Mouse (Mus musculus): ENCODE measurements around the gene Uba52.

The Uba52 gene

GRCm38 (mm10) chr8:70510228-70510915 is at the start of gene Uba52:
TSS of gene Uba52 (minus strand) at chr8:70510801.
- DNase-seq (ENCODE audit: low spot score): peak; percentile 90

- DNase-seq (ENCODE audit: low spot score): no peak
Observed at GRCm38 (mm10) chr8:70560096-70560495, 49.5 kb upstream of the Uba52 start.

DNA sequence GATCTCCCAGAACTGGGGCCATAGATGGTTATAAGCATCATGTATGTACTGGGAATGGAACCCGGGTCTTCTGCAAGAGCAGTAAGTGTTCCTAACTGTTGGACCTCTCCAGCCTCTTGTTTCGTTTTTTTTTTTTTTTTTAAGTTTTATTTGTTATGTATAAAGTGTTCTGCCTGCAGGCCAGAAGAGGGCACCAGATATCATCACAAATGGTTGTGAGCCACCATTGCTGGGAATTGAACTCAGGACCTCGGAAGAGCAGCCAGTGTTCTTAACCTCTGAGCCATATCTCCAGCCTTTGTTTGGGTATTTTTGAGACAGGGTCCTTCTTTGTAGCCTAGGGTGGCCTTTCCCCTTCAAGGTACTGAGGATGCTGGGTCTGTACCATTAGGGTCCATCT is 48.4 kb upstream of the Uba52 start:
- DNase-seq (ENCODE audit: low spot score): no peak

GRCm38 (mm10) chr8:70558334-70558733 is 47.7 kb upstream of the Uba52 start:
- no peak for DNase-seq (ENCODE audit: low spot score)

DNA sequence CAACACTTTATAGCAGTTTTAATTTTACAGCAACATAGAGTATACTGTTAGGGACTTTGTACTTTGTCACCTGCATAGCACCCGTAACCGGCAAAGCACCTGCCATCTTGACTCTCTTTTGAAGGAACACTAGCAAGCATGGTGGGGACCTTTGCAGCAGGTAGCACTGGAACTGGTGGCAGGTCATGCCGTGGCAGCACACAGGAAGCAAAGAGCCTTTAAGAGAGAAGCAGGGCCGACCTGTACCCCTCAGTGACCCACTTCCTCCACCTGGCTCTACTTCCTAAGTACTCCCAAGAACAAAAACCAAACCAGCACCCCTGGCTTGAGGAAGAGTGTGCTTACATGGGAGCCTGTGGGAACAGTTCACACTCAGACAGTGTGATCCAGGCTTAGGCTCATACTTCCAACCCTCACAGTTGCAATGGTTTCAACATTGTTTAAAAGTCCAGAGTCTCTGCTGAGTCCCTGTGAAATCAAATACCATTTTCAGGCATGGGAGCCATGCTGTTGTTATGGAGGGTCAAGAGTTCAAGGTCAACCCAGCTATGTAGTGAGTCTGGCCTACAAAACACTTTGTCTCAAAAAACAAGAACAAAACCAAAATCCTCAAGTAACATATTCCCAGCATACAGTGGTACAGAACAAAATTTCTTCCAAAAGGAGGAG is 44.6 kb upstream of the Uba52 start:
- no peak for DNase-seq (ENCODE audit: low spot score)

GRCm38 (mm10) chr8:70553740-70554139 is 43.1 kb upstream of the Uba52 start:
- no peak for DNase-seq (ENCODE audit: low spot score)

- no peak for DNase-seq (ENCODE audit: low spot score)
Observed at GRCm38 (mm10) chr8:70552836-70553235, 42.2 kb upstream of the Uba52 start.

DNA sequence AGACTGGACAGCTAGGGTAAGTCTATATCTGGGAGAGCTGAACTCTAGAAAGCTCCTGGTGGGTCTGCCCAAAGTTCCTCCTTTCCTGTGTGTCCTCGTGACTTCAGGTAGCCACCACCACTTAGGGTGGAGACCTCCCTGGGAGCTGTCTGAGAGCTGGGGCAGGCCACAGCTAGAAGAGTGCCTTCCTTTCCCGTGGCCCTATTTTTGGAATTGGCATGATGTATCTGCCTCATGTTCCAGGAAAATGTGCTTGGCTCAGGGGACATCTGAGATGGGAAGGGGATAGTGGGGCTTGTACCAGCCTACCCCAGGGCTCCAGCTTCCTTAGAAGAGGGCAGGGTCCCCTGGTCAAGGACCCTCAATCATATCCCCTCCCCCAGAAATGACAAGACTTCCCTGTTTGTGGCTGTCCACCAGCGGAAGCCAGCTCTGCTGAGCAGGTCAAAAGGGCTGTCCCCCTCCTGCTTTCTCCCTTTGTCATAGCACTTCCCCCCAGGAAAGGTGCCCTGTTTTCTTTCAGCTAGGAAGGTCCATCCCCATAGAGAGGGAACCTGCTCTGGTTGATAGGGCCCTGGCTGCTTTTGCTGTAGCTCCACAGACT is 41.1 kb upstream of the Uba52 start:
- DNase-seq (ENCODE audit: low spot score): no peak

DNA sequence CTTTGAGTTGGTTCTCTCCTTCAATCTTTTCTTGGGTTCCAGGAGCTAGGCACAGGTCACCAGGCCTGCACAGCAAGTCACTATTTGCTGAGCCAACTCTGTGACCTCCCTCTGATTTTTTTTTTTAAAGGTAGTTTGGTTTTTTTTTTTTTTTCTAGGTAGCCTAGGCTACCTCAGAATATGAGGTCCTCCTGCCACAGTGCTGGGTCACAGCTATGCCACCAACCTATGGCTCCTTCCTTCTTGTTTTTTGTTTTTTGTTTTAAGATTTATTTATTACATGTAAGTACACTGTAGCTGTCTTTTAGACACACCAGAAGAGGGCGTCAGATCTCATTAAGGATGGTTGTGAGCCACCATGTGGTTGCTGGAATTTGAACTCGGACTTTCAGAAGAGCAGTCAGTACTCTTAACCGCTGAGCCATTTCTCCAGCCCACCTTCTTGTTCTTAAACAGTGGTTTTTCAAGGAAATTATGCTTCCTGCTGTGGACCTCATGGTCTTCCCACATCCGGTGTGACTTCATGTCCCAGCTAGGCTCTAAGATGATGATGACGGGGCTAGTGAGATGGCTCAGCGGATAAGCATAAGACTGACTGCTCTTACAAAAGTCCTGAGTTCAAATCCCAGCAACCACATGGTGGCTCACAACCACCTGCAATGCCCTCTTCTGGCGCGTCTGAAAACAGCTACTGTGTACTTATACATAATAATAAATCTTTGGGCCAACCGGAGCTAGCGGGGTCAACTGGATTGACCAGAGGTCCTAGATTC is 39.0 kb upstream of the Uba52 start:
- DNase-seq (ENCODE audit: low spot score): no peak

GRCm38 (mm10) chr8:70547762-70548161 is 37.2 kb upstream of the Uba52 start:
- DNase-seq (ENCODE audit: low spot score): no peak

DNA sequence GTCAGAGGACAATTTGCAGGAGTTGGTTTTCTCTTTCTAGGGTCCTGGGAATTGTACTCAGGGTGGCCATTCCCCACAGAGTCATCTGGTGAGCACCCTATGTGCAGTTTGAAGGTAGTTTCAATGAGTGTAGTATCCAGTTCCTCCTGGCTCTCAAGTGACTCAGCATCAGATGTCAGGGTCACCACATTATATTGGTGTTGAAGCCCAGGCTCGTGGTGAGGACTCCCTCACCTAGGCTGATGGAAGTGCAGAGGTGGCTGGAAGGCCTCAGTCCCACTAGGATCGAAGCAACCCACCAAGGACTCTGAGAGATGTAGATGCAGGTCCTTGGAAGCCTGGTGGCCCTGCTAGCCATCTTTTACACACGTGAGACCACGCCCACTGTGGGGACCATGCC is 35.8 kb upstream of the Uba52 start:
- no peak for DNase-seq (ENCODE audit: low spot score)

DNA sequence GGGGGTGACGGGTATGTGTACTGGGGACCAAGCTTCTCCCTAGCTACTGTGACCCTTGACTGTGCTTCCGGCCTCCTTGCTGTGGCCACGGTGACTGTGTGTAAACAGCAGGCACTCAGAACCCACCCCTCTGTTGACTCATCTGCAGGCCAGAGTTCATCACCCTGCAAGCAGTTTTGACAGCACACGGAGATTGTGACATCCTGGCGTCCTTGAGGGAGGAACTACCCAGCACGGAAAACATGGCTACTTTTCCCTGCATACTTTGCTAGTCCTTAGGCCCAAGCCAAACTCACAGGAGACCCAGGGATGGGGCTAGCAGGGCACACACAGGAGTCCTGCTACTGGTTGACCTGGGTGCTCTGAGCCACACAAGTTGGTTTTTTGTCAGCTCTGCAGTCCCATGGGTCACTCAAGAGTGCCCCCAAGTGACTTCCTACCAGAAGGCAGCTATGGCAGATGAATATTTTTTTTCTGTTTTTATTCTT is 33.6 kb upstream of the Uba52 start:
- no peak for DNase-seq (ENCODE audit: low spot score)

- no peak for DNase-seq (ENCODE audit: low spot score)
Observed at GRCm38 (mm10) chr8:70541081-70541480, 30.5 kb upstream of the Uba52 start.

GRCm38 (mm10) chr8:70540507-70541071 is 30.0 kb upstream of the Uba52 start:
- DNase-seq (ENCODE audit: low spot score): no peak

- no peak for DNase-seq (ENCODE audit: low spot score)
Observed at GRCm38 (mm10) chr8:70540013-70540506, 29.5 kb upstream of the Uba52 start.

DNA sequence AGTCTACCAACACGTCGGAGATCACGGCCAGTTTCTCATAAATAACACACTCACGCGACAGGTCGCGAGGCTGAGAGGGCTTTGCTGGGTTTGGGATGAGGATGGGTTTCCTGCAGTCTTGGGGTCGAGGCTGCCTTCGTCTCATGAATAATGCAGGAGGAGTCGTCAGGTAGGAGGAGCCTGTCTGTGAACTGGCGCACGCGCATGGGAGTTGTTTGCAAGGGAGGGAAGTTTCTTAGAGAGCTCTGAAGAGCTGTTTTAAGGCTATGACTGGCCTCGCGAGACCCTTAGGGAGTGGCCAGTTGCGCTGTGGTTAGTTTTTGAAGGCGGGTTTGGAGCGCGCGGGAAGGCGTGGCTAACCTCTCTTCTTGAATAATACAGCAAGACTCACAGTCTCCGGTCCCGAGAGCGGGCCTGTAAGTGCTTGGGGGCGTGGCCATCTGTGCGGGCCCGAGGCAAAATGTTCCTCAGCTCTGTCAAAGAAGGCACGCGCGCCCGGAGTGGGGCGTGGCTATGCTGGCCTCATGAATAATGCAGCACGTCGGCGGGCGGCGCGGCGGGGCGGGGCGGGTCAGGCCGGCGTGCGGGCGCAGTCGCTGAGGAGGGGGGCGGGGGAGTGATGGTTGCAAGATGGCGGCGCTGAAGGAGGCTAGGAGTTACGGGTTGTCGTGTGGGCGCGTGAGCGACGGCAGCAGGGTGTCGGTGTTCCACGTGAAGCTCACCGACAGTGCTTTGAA is 28.6 kb upstream of the Uba52 start, which contains the start of gene Ell:
Ell (plus strand) TSS at position 381 of the 737 bp plus-strand sequence.
- DNase-seq (ENCODE audit: low spot score): peak; percentile 98

GRCm38 (mm10) chr8:70538633-70539076 is 28.1 kb upstream of the Uba52 start:
- peak; percentile 99 for DNase-seq (ENCODE audit: low spot score)

DNA sequence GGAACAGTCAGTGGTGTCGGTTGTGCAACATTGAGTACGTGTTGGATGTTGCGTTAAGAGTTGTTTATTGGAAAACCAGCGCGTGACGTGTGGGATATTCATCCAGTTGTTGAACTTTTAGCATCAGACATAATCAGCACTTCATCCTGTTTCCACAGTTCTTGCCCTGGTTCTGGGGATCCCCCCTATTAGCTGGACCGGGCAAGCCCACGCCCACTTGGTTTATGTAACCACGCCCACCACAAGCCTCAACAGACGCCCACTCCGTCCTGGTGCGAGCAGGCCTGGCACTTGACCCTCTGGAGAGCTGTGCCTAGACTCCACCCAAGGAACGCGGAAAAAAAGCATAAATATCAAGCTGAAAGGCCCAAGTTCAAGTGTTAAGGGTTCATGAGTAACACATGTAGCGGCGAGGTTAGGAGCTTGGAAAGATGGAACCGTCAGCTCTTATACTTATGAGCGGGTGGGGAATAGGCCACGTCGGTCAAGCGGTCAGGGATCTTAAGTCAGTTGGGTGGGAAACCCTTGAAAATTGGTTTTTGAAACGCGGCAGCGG is 27.5 kb upstream of the Uba52 start:
- no peak for DNase-seq (ENCODE audit: low spot score)

GRCm38 (mm10) chr8:70535701-70536100 is 25.1 kb upstream of the Uba52 start:
- no peak for DNase-seq (ENCODE audit: low spot score)

DNA sequence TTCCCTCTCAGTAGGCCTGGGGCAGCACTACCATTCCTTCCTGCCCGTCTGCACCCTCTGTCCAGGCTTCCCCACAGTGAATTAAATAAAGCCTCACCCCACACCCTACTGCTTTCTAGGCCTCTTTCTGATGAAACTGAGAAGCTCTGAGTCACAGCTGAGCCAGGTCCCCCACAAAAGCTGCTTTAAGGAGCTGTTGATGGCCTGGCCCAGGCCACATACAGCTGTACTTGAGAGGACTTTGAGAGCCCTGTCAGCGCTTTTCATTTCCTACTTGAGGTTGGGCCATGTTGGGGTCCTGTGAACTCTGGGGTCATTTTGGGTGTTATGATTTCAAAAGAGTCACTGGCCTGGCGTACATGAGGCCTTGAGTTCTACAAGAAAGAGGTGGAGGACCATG is 24.6 kb upstream of the Uba52 start:
- no peak for DNase-seq (ENCODE audit: low spot score)

DNA sequence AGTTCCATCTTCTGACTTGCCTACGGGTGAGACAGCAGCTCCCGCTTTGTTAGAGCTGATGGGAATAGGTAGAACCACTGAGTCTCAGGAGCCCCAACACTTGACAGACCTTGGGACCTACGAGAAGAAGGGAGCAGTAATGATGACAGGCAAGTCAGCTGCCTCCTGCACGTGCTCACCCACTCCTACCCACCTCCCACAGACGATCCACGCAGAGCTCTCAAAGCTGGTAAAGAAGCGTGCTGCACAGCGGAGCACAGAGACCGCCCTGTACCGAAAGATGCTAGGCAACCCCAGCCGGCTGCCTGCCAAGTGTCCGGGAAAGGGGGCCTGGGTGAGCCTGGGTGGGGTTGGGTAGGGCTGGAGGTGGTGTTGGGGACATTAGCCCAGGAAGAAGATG is 23.7 kb upstream of the Uba52 start:
- DNase-seq (ENCODE audit: low spot score): no peak

All from urinary bladder, postnatal 10 days (tissue).